Mouse (Mus musculus): ENCODE results near the gene E330009J07Rik.

E330009J07Rik gene

DNA sequence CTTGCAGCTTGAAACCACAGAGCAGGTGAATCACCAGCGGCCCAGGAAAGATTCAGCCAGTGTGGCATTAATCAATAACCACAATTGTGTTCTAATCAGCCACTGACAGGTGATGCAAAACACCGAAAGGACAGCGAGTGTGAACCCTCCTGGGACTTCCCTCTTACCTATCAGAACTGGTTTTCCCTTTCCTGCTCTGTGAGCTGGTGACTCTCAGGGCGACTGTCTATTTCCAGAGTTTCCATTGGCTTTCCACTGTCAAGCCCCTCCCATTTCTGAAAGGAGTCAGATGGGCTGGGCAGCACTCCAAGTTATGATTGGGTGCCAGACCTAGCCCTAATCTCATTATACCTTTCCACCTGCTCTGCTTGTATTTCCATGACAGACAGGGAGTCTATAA, 4.6 kb downstream of the E330009J07Rik start:
- in situ Hi-C loops (cut with MboI; ENCODE audit: unreplicated experiment in 2 of 2): no loop called here

DNA sequence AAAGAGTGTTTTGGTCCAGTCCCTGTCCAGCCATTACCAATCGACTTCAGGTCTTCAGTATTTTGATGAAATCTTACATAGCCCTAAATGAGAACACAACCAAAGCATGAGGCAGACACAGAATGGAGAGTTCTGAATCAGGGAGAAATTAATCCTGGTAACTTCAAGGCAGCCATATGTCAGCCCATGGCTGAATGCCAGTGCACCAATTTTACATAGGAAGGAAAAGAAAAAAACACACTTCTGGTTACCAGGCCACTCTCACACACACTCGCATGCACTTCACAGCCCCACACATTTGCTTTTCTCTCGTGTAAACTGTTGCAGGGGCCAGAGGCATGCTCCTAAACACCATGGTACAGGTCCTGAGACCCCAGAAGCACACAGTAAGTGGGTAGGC, 5.1 kb downstream of the E330009J07Rik start:
- in situ Hi-C loops (cut with MboI; ENCODE audit: unreplicated experiment in 2 of 2): no loop called here

DNA sequence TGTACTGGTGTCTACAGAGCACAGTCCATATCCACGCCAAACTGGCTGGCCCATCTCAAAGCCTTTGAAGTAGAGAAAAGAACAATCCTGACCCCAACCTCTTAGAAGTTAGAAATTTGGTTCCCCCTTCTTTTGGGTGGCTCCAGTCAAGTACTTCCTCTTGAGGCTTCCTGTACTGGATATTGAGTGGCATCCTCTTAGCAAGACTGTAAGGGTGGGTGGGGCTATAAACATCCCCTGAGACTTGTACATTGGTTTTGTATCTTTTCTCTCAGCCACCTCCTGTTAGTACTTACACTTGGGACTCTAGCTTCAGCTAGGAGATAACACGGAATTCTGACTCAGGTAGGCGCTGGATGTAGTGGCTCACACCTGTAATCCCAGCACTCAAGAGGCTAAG, 5.7 kb downstream of the E330009J07Rik start:
- in situ Hi-C loops (cut with MboI; ENCODE audit: unreplicated experiment in 2 of 2): no loop called here

DNA sequence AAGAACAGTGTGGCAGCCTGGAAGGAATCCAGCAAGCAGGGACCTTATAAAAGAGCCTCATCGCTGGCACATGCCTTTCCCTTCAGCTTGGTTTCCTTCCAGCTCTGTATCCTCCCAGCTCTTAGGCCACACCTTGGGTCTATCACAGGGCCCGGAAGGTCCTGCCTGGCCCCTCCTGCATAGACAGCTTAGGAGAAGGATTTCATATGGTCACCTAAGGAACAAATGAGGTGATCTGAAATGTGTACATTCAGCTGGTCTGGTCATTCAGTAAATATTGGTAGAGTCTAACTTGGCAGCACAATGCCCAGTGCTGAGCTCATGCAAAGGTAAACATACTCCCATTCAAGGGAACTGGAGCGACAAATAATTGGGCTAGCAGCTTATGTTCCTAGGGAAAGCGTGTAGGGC, 6.4 kb downstream of the E330009J07Rik start:
- in situ Hi-C loops (cut with MboI; ENCODE audit: unreplicated experiment in 2 of 2): loop anchor here in 1 of 2 experiments (5.0 kb wide), 1 partner anchor 33 kb away; no protein-coding TSS in a partner anchor

DNA sequence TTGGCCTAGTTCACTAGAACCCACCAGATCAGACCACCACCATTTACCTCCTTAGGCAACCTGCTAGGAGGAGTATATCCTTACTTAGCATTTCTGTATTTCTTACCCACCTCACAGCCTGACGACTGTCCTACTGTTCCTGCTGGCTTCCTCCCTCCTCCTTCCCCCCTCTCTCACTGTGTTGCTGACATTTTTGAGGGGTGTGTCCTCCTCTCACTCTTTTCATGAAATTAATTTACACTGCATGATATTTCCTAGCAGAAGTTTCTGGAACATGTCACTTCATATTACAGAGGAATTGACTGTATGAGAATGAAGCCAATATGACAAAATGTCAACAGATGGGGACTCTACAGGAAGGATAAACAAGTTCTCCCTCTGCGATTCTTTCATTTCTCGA, 7.2 kb downstream of the E330009J07Rik start:
- in situ Hi-C loops (cut with MboI; ENCODE audit: unreplicated experiment in 2 of 2): loop anchor here in 1 of 2 experiments (5.0 kb wide), 1 partner anchor 34 kb away; no protein-coding TSS in a partner anchor

DNA sequence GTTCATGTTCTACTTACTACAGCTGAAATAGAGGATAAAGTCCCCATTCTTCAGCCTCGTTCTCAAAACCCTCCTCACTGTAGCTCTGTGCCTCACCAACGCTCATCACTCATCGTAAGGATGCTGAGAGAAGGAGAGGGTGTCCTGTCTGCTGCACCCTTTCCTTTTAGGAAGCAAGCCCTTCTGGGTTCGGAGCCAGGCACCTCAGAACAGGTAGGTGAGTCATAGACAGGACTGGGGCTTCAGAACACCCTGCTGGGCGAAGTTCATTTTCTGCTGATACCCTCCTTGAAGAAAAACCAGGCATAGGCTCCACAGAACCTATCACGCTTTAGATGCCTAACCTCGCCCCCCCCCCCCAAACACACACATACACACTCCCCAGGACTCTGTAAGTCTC, 8.5 kb downstream of the E330009J07Rik start:
- in situ Hi-C loops (cut with MboI; ENCODE audit: unreplicated experiment in 2 of 2): loop anchor here in 1 of 2 experiments (5.0 kb wide), 1 partner anchor 35 kb away; no protein-coding TSS in a partner anchor

DNA sequence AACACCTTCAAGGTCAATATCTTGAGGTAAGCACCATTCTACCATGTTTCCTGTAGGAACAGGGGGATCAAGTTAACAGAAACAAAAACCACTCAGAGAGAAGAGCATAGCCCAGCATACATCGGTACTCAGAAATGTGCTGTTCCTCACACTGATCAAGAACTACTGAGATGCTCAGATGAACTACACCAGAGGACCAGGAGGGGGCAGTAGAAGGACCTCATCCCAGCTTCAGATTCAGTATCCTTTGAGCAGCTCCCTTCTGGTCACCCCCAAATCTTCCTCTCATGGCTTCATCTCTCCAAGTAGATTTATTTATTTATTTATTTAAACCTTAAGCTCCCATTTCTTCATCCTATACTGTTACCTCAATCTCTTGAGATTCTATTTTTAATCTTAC, 12.2 kb downstream of the E330009J07Rik start:
- in situ Hi-C loops (cut with MboI; ENCODE audit: unreplicated experiment in 2 of 2): loop anchor here in 1 of 2 experiments (5.0 kb wide), 1 partner anchor 264 kb away; no protein-coding TSS in a partner anchor

DNA sequence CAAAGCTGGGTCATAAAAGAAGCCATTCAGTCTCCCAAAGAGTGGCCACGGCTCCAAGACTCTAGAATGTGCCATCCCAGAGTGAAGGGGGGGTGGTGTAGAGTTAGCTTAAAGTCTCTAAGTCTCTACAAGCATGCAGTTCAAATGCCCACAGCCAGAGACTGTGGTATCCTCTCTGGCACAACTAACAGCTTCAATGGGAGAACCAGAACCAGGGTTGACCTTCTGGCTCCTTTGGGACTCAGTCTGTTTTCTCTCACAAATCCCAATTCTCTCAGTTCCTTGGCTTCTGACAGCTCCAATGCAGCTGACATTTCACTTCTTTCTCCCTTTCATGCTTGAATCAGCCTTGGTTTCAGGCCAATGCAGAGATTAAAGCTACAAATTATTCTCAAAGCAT, 12.9 kb downstream of the E330009J07Rik start:
- in situ Hi-C loops (cut with MboI; ENCODE audit: unreplicated experiment in 2 of 2): loop anchor here in 1 of 2 experiments (5.0 kb wide), 1 partner anchor 264 kb away; no protein-coding TSS in a partner anchor

DNA sequence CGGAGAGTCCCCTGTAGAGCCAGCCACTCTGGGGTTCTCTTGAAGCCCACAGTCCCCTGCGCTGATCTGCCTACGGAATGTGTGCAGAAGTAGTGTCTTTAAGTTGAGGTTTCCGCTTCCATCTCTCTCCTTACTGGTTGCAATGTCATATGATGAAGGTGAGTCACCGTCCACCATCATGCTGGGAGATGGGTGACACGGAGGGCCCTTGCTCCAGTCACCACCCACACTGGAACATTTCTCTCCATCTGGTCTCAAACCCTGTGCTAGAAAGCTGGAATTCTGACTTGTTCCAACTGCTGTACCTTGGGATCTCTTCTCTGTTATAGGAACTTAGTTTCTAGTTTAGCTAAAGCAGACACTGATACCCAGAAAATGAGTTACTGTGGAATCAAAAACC, 14.8 kb downstream of the E330009J07Rik start:
- in situ Hi-C loops (cut with MboI; ENCODE audit: unreplicated experiment in 2 of 2): loop anchor here in 1 of 2 experiments (5.0 kb wide), 1 partner anchor 266 kb away; no protein-coding TSS in a partner anchor

DNA sequence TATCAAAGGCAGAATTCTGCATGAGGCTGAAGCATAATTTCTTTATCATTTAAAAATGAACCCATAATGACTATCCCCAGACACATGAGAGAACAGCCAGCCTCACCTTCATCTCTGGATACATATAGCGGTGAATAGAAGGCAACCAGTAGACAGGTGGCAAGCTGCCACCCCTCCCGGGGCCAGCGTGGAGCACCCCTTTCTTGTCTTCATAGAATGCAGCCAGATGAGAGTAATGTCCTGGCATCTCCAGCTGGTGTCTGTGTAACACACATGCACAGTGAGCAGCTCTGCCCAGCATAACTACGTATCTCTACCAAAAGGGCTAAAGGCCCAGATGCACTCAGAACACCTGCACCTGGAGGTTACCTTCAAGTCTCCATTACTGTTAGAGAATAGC, 17.5 kb downstream of the E330009J07Rik start:
- in situ Hi-C loops (cut with MboI; ENCODE audit: unreplicated experiment in 2 of 2): no loop called here

DNA sequence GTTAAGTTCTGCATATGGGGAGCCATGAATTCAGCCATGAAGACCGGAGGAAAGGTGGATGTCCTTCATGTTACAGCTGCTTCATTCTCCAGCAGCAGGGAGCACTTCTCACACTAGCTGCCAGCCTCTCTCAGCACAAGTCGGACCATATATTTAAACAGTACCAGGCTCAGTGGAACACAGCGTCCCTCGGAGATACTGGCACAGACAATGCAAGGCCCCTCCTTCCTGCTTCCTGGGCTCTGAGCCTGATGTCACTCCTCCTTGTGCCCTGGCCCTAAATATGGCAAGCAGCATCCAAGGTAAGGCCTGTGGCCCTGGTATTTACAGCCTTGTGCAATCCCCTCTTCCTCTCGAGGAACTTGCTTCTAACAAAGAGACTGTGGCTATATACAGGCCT, 20.1 kb downstream of the E330009J07Rik start:
- in situ Hi-C loops (cut with MboI; ENCODE audit: unreplicated experiment in 2 of 2): no loop called here

DNA sequence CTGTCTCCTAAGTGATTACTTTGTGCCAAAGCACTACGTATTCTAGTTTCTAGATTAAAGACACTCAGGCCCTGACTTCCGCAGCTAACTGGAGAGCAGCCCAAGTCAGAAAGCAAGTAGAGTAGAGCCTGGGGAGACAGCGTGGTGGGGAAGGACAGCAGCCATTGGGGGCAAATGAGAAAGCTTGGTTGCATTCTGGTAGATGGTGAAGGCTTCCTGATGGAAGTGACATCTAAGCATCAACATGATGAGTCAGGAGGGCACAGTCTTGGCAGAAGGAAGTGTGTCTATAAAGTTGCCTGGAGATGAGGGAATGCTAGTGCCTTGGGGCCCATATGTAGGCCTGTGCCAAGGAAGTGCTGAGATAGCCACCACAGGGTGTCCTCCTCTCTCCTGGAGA, 22.4 kb downstream of the E330009J07Rik start:
- in situ Hi-C loops (cut with MboI; ENCODE audit: unreplicated experiment in 2 of 2): no loop called here

DNA sequence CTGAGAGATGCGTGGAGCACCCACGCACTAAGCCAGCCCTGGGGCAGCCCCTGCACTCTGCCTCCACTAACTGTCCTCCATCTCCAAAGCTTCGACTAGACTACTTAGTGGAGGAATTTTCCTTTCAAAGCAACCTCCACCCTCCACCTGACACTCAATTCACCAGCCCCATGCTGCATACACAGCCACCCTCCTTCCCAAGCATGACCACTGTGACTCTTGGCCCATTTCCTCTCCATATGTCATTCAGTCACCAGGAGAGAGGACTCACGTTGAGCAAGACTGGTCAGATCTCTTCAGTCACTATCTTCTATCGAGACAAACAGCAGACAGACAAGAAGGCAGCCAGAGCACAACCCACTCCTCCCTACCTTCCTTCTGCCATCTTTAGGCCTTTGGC, 22.9 kb downstream of the E330009J07Rik start:
- in situ Hi-C loops (cut with MboI; ENCODE audit: unreplicated experiment in 2 of 2): no loop called here

DNA sequence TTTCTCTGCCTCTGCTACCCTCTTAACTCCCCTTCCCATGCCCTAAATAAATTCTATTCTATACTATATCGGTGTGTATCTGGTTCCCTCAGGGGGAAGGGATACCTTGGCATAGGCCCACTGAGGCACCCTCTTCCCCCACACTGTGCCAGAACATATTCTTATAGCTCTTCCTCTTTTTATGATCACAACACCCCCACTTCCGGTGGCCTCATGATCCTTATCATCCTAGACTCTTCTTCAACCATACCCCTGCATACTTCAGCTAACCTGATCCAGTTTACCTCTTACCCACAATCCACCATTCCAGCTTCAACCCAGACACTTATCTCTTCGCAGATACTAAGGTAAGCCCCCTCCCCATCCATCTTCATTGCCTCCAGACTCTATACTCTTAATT, 24.9 kb downstream of the E330009J07Rik start:
- in situ Hi-C loops (cut with MboI; ENCODE audit: unreplicated experiment in 2 of 2): no loop called here

DNA sequence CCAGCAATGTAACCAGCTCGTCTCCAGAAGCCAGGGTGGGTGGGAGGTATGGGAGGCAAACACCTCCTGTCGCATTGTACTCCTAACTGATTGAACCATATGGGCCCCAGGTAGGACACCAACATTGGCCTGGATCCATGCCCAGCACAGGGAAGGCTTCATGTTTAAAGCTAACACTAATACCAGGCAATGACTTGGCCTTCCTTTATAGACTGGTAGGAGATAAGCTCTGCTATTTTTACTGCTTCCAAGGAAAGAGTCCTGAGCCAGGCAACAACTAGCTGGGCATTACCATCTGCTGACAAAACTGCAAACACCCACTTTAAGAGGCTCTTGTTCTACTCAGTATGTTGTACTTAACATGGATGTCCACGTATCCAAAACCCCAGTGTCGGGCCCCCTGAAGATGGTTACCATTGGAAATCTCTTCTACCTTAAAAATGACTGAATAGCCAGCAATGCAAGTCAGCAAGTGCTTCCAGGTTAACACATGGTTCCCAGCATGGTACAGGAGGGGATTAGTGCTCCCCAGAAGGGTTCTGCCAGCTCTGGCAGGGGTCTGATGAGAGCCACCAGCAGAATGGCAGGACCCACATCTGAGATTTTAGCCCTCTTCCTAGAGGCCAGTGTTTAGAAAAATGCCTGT, 32.2 kb downstream of the E330009J07Rik start:
- in situ Hi-C loops (cut with MboI; ENCODE audit: unreplicated experiment in 2 of 2): no loop called here

DNA sequence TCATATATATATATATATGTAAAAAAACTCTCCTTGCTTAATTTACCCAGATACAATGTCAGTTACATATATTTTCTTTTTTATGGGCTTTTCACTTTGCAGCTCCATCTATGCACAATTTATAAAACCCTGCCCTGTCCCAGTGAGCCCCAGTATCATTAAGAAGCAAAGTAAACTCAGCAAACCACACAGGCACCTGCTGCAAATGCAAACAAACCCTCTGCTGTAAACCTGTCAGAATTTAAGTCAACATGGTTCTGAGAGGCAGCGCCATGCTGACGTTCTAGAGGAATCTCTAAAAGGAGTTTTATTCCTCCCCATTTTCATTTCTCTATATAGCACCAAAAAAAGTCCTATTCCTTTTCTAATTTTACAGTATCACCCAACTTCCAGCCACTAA, 33.9 kb downstream of the E330009J07Rik start:
- in situ Hi-C loops (cut with MboI; ENCODE audit: unreplicated experiment in 2 of 2): no loop called here

DNA sequence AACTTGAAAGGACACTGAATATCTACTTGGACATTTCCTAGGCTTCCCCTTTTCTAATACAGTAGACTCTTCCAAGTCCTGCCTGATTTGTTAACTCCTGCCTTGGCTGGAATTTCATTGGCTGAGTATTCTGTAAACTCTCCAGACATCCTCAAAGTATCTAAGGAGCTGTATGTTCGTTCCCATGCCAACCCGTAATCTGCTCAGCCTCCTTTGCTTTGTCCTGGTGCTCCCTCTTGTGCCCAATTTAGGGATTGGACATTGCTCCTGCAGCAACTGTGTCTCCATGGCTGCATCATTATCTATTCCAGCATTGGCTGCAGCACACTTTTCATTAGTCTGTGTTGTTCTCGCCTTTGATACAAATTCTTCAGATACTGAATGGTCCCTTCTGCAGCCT, 42.7 kb downstream of the E330009J07Rik start:
- in situ Hi-C loops (cut with MboI; ENCODE audit: unreplicated experiment in 2 of 2): loop anchor here (5.0 to 25.0 kb wide), 4 partner anchors 156 to 928 kb away; no protein-coding TSS in a partner anchor

DNA sequence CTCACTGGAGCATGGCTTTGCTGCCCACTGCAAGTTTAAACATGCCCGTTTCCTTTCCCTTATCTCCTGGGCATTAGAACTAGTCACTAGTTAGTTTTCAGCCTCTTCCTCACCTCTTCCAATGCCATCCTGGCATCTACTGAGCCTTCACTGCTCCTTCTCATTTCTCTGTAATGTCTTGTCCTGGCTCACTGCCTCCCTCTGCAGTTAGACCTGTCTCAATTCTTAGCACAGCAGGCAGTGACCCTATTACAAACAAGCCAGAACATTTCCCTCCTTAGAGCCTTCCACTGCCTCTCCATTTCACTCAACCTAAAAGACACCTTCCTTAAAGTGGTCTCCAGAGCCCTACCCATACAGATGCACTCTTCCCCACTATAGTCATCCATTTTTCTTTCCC, 45.0 kb downstream of the E330009J07Rik start:
- in situ Hi-C loops (cut with MboI; ENCODE audit: unreplicated experiment in 2 of 2): loop anchor here (5.0 to 25.0 kb wide), 4 partner anchors 154 to 926 kb away; no protein-coding TSS in a partner anchor

DNA sequence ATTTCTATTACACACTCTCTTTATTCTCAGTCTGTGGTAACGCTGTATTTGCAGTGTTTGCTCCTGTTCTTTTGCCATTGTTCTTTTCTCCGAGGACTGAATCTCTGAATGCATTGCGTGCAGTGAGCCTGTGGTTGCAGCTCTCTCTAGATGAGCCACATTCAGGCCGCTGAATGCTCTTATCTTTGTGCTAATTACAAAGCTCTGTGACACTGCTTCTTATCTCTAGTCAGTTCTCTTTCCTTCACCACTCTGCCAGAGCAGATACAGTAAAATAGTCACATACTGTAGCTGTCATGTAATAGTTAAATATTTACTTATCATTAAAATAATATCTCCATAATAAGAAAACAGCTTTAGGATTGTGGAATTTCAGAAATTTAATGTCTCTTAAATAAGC, 47.3 kb downstream of the E330009J07Rik start:
- in situ Hi-C loops (cut with MboI; ENCODE audit: unreplicated experiment in 2 of 2): loop anchor here in 1 of 2 experiments (25.0 kb wide), 1 partner anchor 601 kb away; no protein-coding TSS in a partner anchor

DNA sequence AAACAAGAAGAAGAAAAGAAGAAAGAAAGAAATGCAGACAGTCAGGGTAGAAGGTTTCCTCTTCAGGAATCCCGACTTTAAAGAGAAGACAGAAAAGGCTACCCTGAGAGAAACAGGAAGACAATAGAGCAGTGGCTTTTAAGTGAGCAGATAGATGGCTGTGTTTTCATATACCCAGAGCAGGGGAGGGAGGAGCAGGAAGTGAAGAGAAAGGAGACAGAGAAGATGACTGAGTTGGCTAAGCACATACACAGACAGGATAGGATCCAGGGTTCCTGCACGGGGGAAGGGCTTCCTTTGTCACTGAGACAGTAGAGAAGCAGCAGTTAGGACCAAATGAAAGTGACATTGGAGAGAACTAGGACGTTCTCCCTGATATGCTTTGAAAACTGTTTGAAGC, 50.3 kb downstream of the E330009J07Rik start:
- in situ Hi-C loops (cut with MboI; ENCODE audit: unreplicated experiment in 2 of 2): loop anchor here in 1 of 2 experiments (25.0 kb wide), 1 partner anchor 598 kb away; no protein-coding TSS in a partner anchor

DNA sequence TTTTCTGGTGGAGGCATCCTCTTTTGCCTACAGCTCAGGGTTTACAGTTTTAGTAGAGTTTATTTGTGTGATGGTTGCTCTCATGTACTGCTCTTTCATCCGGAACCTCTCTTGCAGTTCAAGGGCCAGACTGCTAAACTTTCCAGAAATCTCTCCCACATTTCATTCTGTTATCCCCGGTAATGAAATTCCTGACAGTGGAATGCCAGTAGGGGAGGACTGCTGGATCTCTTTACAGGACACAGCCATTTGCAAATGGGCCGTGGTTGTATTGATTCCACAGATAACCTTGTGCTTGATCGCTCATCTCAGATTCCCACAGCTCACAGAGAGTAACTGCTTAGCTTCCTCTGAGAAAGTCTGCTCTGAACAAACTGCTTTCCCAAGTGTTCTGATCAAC, 54.0 kb downstream of the E330009J07Rik start:
- in situ Hi-C loops (cut with MboI; ENCODE audit: unreplicated experiment in 2 of 2): loop anchor here in 1 of 2 experiments (25.0 kb wide), 1 partner anchor 595 kb away; no protein-coding TSS in a partner anchor

DNA sequence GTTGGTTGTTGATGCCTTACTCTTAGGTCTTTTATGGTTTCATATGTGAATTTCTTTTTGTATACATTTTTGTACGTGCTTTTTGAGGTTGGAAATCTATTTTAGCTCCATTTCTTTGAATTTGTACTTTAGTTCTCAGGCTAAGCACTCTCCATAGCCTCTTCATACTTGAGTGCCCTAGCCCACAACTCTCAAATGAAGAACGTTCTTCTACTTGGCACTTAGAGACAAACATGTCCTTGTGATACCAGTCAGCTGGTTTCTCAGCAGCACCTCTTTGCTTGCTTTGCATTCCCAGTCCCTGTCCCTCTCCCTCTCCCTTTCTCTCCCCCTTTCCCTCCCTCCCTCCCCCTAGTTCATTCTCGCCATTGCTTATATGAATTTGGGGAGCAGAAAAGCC, 55.8 kb downstream of the E330009J07Rik start:
- in situ Hi-C loops (cut with MboI; ENCODE audit: unreplicated experiment in 2 of 2): loop anchor here in 1 of 2 experiments (25.0 kb wide), 1 partner anchor 593 kb away; no protein-coding TSS in a partner anchor

Data from v-Abl transformed pro-B cells (cell line).